In the genomic region with DNA sequence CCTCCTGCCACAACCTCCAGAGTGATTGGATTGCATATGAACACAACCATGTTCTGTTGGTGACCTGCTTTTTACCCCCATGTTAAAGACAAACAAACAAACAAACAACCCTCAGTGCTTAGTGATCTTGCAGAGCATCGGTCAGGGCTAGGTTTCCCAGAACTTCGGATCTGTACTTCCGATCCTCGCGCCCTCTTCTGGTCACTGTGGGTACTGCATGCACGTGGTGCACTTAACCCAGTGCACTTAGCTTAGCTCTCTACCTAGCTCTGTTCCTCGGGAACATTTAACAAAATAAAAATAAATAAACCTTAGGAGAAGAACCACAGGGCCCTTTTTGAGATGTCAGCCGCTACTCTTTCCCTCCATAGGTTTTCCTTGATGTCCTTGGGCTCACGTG, we compare ENCODE assay signal across 9 mouse cellular contexts. TPM values are rescaled to one million over a fixed set of nuclear protein-coding genes. Genes with fewer than 3 reads are reported as not detected.
A peak's percentile ranks its signal among the peaks of the same experiment; 100 is the strongest.
DNase-seq lines count a peak whose midpoint lies in the region; ATAC-seq and TF ChIP-seq lines count a peak whose summit lies in the region.
"Had no signal": no experiment of that assay in that cellular context is flagged by ENCODE, and none has a peak within 500 bp of the region (broad histone marks: within the 10 kb centered on the region; RNA-seq: fewer than 3 reads in every experiment).

No protein-coding gene starts in this region.

- no peaks in the 10 kb centered on the region for H3K9me3 ChIP-seq in midbrain, embryonic 10.5 days (replicated peaks)
- H3K9me3 ChIP-seq in midbrain, embryonic 16.5 days (replicated peaks; ENCODE audit: control insufficient read depth, low read length, poor library complexity, severe bottlenecking): no peaks in the 10 kb centered on the region
- H3K9me3 ChIP-seq in hindbrain, embryonic 16.5 days (ENCODE audit: control insufficient read depth, low read length): no peaks in the 10 kb centered on the region
- H3K9me3 ChIP-seq: heart, embryonic 13.5 days had no signal

- no peak overlapping the region for H3K9ac ChIP-seq in midbrain, embryonic 16.5 days (ENCODE audit: low read depth, low read length)
- no peak overlapping the region for H3K9ac ChIP-seq in hindbrain, embryonic 16.5 days (ENCODE audit: low read depth, low read length)
- H3K9ac ChIP-seq: heart, embryonic 13.5 days had no signal

- peaks cover 8% of the 10 kb centered on the region for H3K4me1 ChIP-seq in cerebellum, adult 2 months (ENCODE audit: control insufficient read depth, insufficient read depth, low read length)
- peaks cover 27% of the 10 kb centered on the region for H3K4me1 ChIP-seq in midbrain, embryonic 10.5 days
- H3K4me1 ChIP-seq in midbrain, embryonic 16.5 days (ENCODE audit: control insufficient read depth, insufficient read depth, low read length): peaks cover 24% of the 10 kb centered on the region
- peaks cover 20% of the 10 kb centered on the region for H3K4me1 ChIP-seq in hindbrain, embryonic 16.5 days (ENCODE audit: control insufficient read depth, insufficient read depth, low read depth, low read length)

- TF ChIP-seq POLR2A in cerebellum, adult 2 months (IDR thresholded peaks at IDR 0.05; ENCODE audit: borderline replicate concordance, insufficient read depth, low read length): no peak

- H3K4me3 ChIP-seq in cerebellum, adult 2 months (replicated peaks; ENCODE audit: insufficient read depth, low read depth, low read length): no peak overlapping the region
- H3K4me3 ChIP-seq in midbrain, embryonic 10.5 days: no peak overlapping the region
- H3K4me3 ChIP-seq in midbrain, embryonic 16.5 days (ENCODE audit: low read depth, low read length): no peak overlapping the region
- H3K4me3 ChIP-seq in hindbrain, embryonic 16.5 days (ENCODE audit: low read length): no peak overlapping the region
- H3K4me3 ChIP-seq: heart, embryonic 13.5 days had no signal

- TF ChIP-seq CTCF in cerebellum, adult 2 months (IDR thresholded peaks at IDR 0.05; ENCODE audit: borderline replicate concordance, insufficient read depth, low read depth, low read length): peak; percentile 55

- H3K36me3 ChIP-seq in midbrain, embryonic 10.5 days: no peaks in the 10 kb centered on the region
- H3K36me3 ChIP-seq in midbrain, embryonic 16.5 days (ENCODE audit: control insufficient read depth, insufficient read depth, low read length): no peaks in the 10 kb centered on the region
- H3K36me3 ChIP-seq in hindbrain, embryonic 16.5 days (ENCODE audit: control insufficient read depth, insufficient read depth, low read length): no peaks in the 10 kb centered on the region
- H3K36me3 ChIP-seq: heart, embryonic 13.5 days had no signal

- ATAC-seq in midbrain, embryonic 16.5 days: no peak
- ATAC-seq in hindbrain, embryonic 16.5 days: no peak
- no peak for ATAC-seq in frontal cortex, adult (ENCODE audit: low TSS enrichment)

- H3K4me2 ChIP-seq in midbrain, embryonic 16.5 days (ENCODE audit: low read length): no peak overlapping the region
- no peak overlapping the region for H3K4me2 ChIP-seq in hindbrain, embryonic 16.5 days (ENCODE audit: low read length)
- H3K4me2 ChIP-seq: heart, embryonic 13.5 days had no signal

- 52% methylated on average over 9 of the region's 9 CpGs for WGBS in cerebellum, adult 2 months
- WGBS in midbrain, embryonic 10.5 days: 44% methylated on average over 9 of the region's 9 CpGs
- WGBS in midbrain, embryonic 16.5 days: 45% methylated on average over 9 of the region's 9 CpGs
- WGBS in hindbrain, embryonic 16.5 days: 45% methylated on average over 9 of the region's 9 CpGs

- no peaks in the 10 kb centered on the region for H3K27me3 ChIP-seq in cerebellum, adult 2 months (ENCODE audit: control insufficient read depth, insufficient read depth, low read length)
- H3K27me3 ChIP-seq in midbrain, embryonic 10.5 days (ENCODE audit: low read depth, poor library complexity, severe bottlenecking): peaks cover 7% of the 10 kb centered on the region; the same call in 1 of the 2 replicates
- no peaks in the 10 kb centered on the region for H3K27me3 ChIP-seq in midbrain, embryonic 16.5 days (ENCODE audit: control insufficient read depth, insufficient read depth, low read depth, low read length)
- H3K27me3 ChIP-seq in hindbrain, embryonic 16.5 days (replicated peaks; ENCODE audit: control insufficient read depth, insufficient read depth, low read length): no peaks in the 10 kb centered on the region
- H3K27me3 ChIP-seq: heart, embryonic 13.5 days had no signal

- H3K27ac ChIP-seq in cerebellum, adult 2 months (ENCODE audit: insufficient read depth, low read length): no peak overlapping the region
- H3K27ac ChIP-seq in midbrain, embryonic 10.5 days (replicated peaks): no peak overlapping the region
- no peak overlapping the region for H3K27ac ChIP-seq in midbrain, embryonic 16.5 days (ENCODE audit: low read length)
- peak overlapping the region; percentile 82; the same call in 1 of the 2 replicates for H3K27ac ChIP-seq in hindbrain, embryonic 16.5 days (ENCODE audit: low read depth, low read length)
- H3K27ac ChIP-seq: heart, embryonic 13.5 days had no signal

- DNase-seq in cerebellum, adult 2 months: peak in 1 of 2 experiments; percentile 25
- DNase-seq in cerebellum, adult 11-12 months: no peak
- peak; percentile 62 for DNase-seq in midbrain, embryonic 10.5 days (ENCODE audit: low spot score)
- peak; percentile 63 for DNase-seq in c-Kit-positive CD71-positive TER-119-positive erythroid progenitor cells, embryonic 14.5 days (ENCODE audit: low spot score)
- peak; percentile 74 for DNase-seq in mesoderm, embryonic 11.5 days (ENCODE audit: low read depth, low spot score)

RNA-seq across cellular contexts. Expression of a gene that starts 34.6 kb away (rescaled TPM):
- 7.8 TPM in 2 replicates for polyA plus RNA-seq in cerebellum, adult 2 months (2012; rRNA removed)
- polyA plus RNA-seq in midbrain, embryonic 10.5 days (2016; fragmentation: Nextera tagmentation; extraction: Ambion mirVana): 9.0 and 10.0 TPM in 2 replicates
- polyA plus RNA-seq in midbrain, embryonic 16.5 days (2015; fragmentation: Nextera tagmentation; extraction: Ambion mirVana): 7.0 and 7.1 TPM in 2 replicates
- 7.9 and 11.4 TPM in 2 replicates for polyA plus RNA-seq in hindbrain, embryonic 16.5 days (2015; fragmentation: Nextera tagmentation; extraction: Ambion mirVana)

RNA-seq across cellular contexts. Expression of a gene that starts 48.2 kb away (rescaled TPM):
- 2.3 and 2.4 TPM in 2 replicates for polyA plus RNA-seq in cerebellum, adult 2 months (2012; rRNA removed)
- polyA plus RNA-seq in midbrain, embryonic 10.5 days (2016; fragmentation: Nextera tagmentation; extraction: Ambion mirVana): 2.3 and 3.1 TPM in 2 replicates
- polyA plus RNA-seq in midbrain, embryonic 16.5 days (2015; fragmentation: Nextera tagmentation; extraction: Ambion mirVana): 1.7 and 1.8 TPM in 2 replicates
- 1.9 and 2.1 TPM in 2 replicates for polyA plus RNA-seq in hindbrain, embryonic 16.5 days (2015; fragmentation: Nextera tagmentation; extraction: Ambion mirVana)
